In the genomic region with DNA sequence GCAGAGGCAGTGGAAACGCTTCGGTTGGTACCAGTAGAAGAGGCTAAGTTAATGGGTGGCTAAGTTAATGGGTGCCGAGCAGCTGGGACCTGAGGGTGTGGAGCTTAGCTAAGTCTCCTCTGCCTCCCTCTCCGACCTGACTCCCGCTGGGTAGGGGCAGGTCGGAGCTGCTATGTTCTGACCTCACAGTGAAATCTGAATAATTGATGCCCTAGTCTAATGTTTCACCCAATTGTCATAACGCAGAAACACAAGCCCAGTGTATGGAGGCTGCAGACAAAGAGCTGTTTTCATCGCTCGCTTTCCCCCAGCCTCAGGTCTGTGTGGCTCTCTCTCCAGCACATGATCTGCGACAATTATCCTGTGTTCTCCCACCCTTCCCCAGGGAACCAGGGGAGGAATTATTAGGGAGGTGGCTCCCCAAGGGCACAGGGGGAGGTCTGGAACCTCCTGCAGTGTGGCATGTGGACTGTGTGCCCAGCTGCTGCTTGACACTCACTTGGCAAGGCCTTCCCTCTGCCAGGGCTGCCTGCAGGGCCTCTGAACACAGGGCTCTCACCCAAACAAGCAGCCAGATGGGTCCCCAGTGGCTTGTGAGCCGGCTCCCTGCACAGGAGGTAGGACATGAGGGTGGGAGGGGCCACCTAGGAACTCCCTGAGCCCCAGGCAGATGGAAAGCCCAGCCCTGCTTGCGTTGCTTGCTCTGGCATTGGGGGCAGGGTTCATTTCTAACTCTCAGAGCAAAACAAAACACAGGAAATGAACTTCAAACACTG, we compare ENCODE assay signal across 9 mouse cellular contexts. TPM values are rescaled to one million over a fixed set of nuclear protein-coding genes. Genes with fewer than 3 reads are reported as not detected.
DNase-seq lines count a peak whose midpoint lies in the region; ATAC-seq and TF ChIP-seq lines count a peak whose summit lies in the region.
"Had no signal": no experiment of that assay in that cellular context is flagged by ENCODE, and none has a peak within 500 bp of the region (broad histone marks: within the 10 kb centered on the region; RNA-seq: fewer than 3 reads in every experiment).

No protein-coding gene starts in this region.

- intact Hi-C loops in left cerebral cortex, adult 2 months (cut with DNase I) = no loop called here

- H3K4me1 ChIP-seq in E14TG2a.4 (replicated peaks; ENCODE audit: low read depth, low read length) = peaks cover 35% of the 10 kb centered on the region
- peaks cover 2% of the 10 kb centered on the region; the same call in 1 of the 2 replicates for H3K4me1 ChIP-seq in forebrain, embryonic 11.5 days (replicated peaks; ENCODE audit: control insufficient read depth, insufficient read depth, low read length)
- peaks cover 6% of the 10 kb centered on the region; the same call in 1 of the 2 replicates for H3K4me1 ChIP-seq in intestine, embryonic 16.5 days (ENCODE audit: control insufficient read depth, insufficient read depth, low read length)
- H3K4me1 ChIP-seq in midbrain, embryonic 11.5 days (ENCODE audit: control insufficient read depth, insufficient read depth, low read length) = peaks cover 4% of the 10 kb centered on the region
- H3K4me1 ChIP-seq in stomach, embryonic 15.5 days = no peaks in the 10 kb centered on the region

- H3K9ac ChIP-seq in forebrain, embryonic 11.5 days (ENCODE audit: low read length) = peak overlapping the region; percentile 37
- H3K9ac ChIP-seq in intestine, embryonic 16.5 days (ENCODE audit: low read depth, low read length) = peak overlapping the region; percentile 11; the same call in 1 of the 2 replicates
- H3K9ac ChIP-seq in midbrain, embryonic 11.5 days (ENCODE audit: low read length) = peak overlapping the region; percentile 2; the same call in 1 of the 2 replicates
- no peak overlapping the region for H3K9ac ChIP-seq in stomach, embryonic 15.5 days

- no peak for TF ChIP-seq CTCF in E14TG2a.4 (conservative IDR thresholded peaks at IDR 0.05; ENCODE audit: low read length)
- TF ChIP-seq CTCF in left cerebral cortex, adult 2 months (IDR thresholded peaks at IDR 0.05) = no peak

- peak overlapping the region; percentile 20; the same call in 1 of the 2 replicates for H3K4me3 ChIP-seq in E14TG2a.4 (replicated peaks; ENCODE audit: low read length)
- H3K4me3 ChIP-seq in forebrain, embryonic 11.5 days (ENCODE audit: low read depth, low read length) = no peak overlapping the region
- no peak overlapping the region for H3K4me3 ChIP-seq in intestine, embryonic 16.5 days (ENCODE audit: low read length)
- no peak overlapping the region for H3K4me3 ChIP-seq in left cerebral cortex, adult 2 months
- H3K4me3 ChIP-seq in midbrain, embryonic 11.5 days (ENCODE audit: low read depth, low read length) = no peak overlapping the region
- no peak overlapping the region for H3K4me3 ChIP-seq in stomach, embryonic 15.5 days (replicated peaks)

- H3K4me2 ChIP-seq in forebrain, embryonic 11.5 days (ENCODE audit: low read depth, low read length, severe bottlenecking) = no peak overlapping the region
- 0 out of 2 replicates have a peak overlapping the region, but pooled peaks have one; percentile 3 for H3K4me2 ChIP-seq in intestine, embryonic 16.5 days (ENCODE audit: low read depth, low read length)
- no peak overlapping the region for H3K4me2 ChIP-seq in midbrain, embryonic 11.5 days
- H3K4me2 ChIP-seq in stomach, embryonic 15.5 days = no peak overlapping the region

- peak overlapping the region; percentile 74 for H3K27ac ChIP-seq in forebrain, embryonic 11.5 days (ENCODE audit: low read depth, low read length)
- H3K27ac ChIP-seq in intestine, embryonic 16.5 days (ENCODE audit: low read length) = peak overlapping the region; percentile 38; the same call in 1 of the 2 replicates
- peak overlapping the region; percentile 76 for H3K27ac ChIP-seq in left cerebral cortex, adult 2 months
- H3K27ac ChIP-seq in midbrain, embryonic 11.5 days (ENCODE audit: low read depth, low read length) = no peak overlapping the region
- peak overlapping the region; percentile 6; the same call in 1 of the 2 replicates for H3K27ac ChIP-seq in stomach, embryonic 15.5 days

- no peaks in the 10 kb centered on the region for H3K9me3 ChIP-seq in E14TG2a.4 (ENCODE audit: low read length)
- no peaks in the 10 kb centered on the region for H3K9me3 ChIP-seq in forebrain, embryonic 11.5 days (ENCODE audit: control insufficient read depth, low read length)
- H3K9me3 ChIP-seq in intestine, embryonic 16.5 days (ENCODE audit: control insufficient read depth, low read length) = no peaks in the 10 kb centered on the region
- H3K9me3 ChIP-seq in midbrain, embryonic 11.5 days (ENCODE audit: control insufficient read depth, low read length) = no peaks in the 10 kb centered on the region
- H3K9me3 ChIP-seq in stomach, embryonic 15.5 days = no peaks in the 10 kb centered on the region
- H3K9me3 ChIP-seq: megakaryocyte, embryonic 14.5 days had no signal

- no peaks in the 10 kb centered on the region for H3K36me3 ChIP-seq in E14TG2a.4 (ENCODE audit: insufficient read depth, low read length)
- H3K36me3 ChIP-seq in forebrain, embryonic 11.5 days (ENCODE audit: control insufficient read depth, insufficient read depth, low read length) = no peaks in the 10 kb centered on the region
- H3K36me3 ChIP-seq in intestine, embryonic 16.5 days (ENCODE audit: control insufficient read depth, insufficient read depth, low read length) = no peaks in the 10 kb centered on the region
- H3K36me3 ChIP-seq in midbrain, embryonic 11.5 days (ENCODE audit: control insufficient read depth, insufficient read depth, low read length) = no peaks in the 10 kb centered on the region
- H3K36me3 ChIP-seq in stomach, embryonic 15.5 days = no peaks in the 10 kb centered on the region

- peak; percentile 84 for DNase-seq in adrenal gland, postnatal 14 days
- peak; percentile 60 for DNase-seq in forebrain, embryonic 11.5 days (ENCODE audit: low spot score)
- peak; percentile 37 to 42 for DNase-seq in left cerebral cortex, adult 2 months (ENCODE audit: extremely low spot score in 1 of 2, low spot score in 2 of 2)
- no peak for DNase-seq in midbrain, embryonic 11.5 days (ENCODE audit: low spot score, missing footprints)

- WGBS in forebrain, embryonic 11.5 days = 28% methylated on average over 12 of the region's 12 CpGs
- WGBS in intestine, embryonic 16.5 days = 38% methylated on average over 12 of the region's 12 CpGs
- WGBS in midbrain, embryonic 11.5 days = 42% methylated on average over 12 of the region's 12 CpGs
- 33% methylated on average over 12 of the region's 12 CpGs for WGBS in stomach, embryonic 15.5 days

- peak; percentile 70 for ATAC-seq in forebrain, embryonic 11.5 days (replicated peaks; ENCODE audit: low FRiP score)
- peak; percentile 94 for ATAC-seq in intestine, embryonic 16.5 days
- ATAC-seq in midbrain, embryonic 11.5 days (ENCODE audit: low FRiP score) = peak; percentile 59
- peak; percentile 81; the same call in 1 of the 2 replicates for ATAC-seq in stomach, embryonic 15.5 days (ENCODE audit: insufficient read depth, low FRiP score, low read depth)
- ATAC-seq in megakaryocyte-erythroid progenitor cell, adult 5-6 weeks (replicated peaks; ENCODE audit: low FRiP score, low TSS enrichment, poor library complexity, severe bottlenecking) = no peak

- peaks cover 11% of the 10 kb centered on the region for H3K27me3 ChIP-seq in E14TG2a.4 (ENCODE audit: insufficient read depth, low read length)
- no peaks in the 10 kb centered on the region for H3K27me3 ChIP-seq in forebrain, embryonic 11.5 days (ENCODE audit: control insufficient read depth, insufficient read depth, low read length)
- H3K27me3 ChIP-seq in intestine, embryonic 16.5 days (replicated peaks; ENCODE audit: control insufficient read depth, insufficient read depth, low read length) = no peaks in the 10 kb centered on the region
- H3K27me3 ChIP-seq in midbrain, embryonic 11.5 days (ENCODE audit: control insufficient read depth, insufficient read depth, low read length) = no peaks in the 10 kb centered on the region
- H3K27me3 ChIP-seq in stomach, embryonic 15.5 days (replicated peaks) = no peaks in the 10 kb centered on the region
- H3K27me3 ChIP-seq: megakaryocyte, embryonic 14.5 days had no signal

RNA-seq across cellular contexts. Expression of gene Klf13, which starts 47.9 kb away (rescaled TPM):
- total RNA-seq in adrenal gland, postnatal 14 days (2021) = 85.8 and 102 TPM in 2 replicates
- 26.6 and 28.1 TPM in 2 replicates for polyA plus RNA-seq in forebrain, embryonic 11.5 days (2014; fragmentation: Nextera tagmentation; extraction: Ambion mirVana)
- 23.1 and 23.3 TPM in 2 replicates for polyA plus RNA-seq in intestine, embryonic 16.5 days (2015; fragmentation: Nextera tagmentation; extraction: Ambion mirVana)
- 100 to 1,000 TPM; 179 to 199 TPM for total RNA-seq in left cerebral cortex, adult 2 months (2021)
- polyA plus RNA-seq in midbrain, embryonic 11.5 days (2014; fragmentation: Nextera tagmentation; extraction: Ambion mirVana) = 31.5 and 32.0 TPM in 2 replicates
- polyA plus RNA-seq in stomach, embryonic 15.5 days (2015; fragmentation: Nextera tagmentation; extraction: Ambion mirVana) = 31.0 and 32.3 TPM in 2 replicates
- 36.6 and 56.3 TPM in 2 replicates for total RNA-seq in megakaryocyte-erythroid progenitor cell, adult 5-6 weeks (2014; fragmentation: Nextera tagmentation)
- total RNA-seq in megakaryocyte-erythroid progenitor cell, adult 5-6 weeks (2017) = 14.7 and 17.3 TPM in 2 replicates
